In genomic region chr14:117810321-117811270, GRCm38 (mm10) we compare ENCODE assay signal across 17 mouse cellular contexts.
DNase-seq lines count a peak whose midpoint lies in the region; ATAC-seq lines count a peak whose summit lies in the region.
"Had no signal": no experiment of that assay in that cellular context is flagged by ENCODE, and none has a peak within 500 bp of the region (broad histone marks: within the 10 kb centered on the region; RNA-seq: fewer than 3 reads in every experiment).

No protein-coding gene starts in this region.

- ATAC-seq in midbrain, embryonic 15.5 days (replicated peaks) = peak; percentile 56; the same call in 1 of the 2 replicates
- no peak for ATAC-seq in midbrain, embryonic 11.5 days (ENCODE audit: low FRiP score)
- 0 out of 2 replicates have a peak, but pooled peaks have one; percentile 29 for ATAC-seq in embryonic facial prominence, embryonic 15.5 days (ENCODE audit: insufficient number of reproducible peaks, low FRiP score, low TSS enrichment, low read depth)
- peak; percentile 61 for ATAC-seq in neural tube, embryonic 15.5 days (ENCODE audit: low FRiP score)
- no peak for ATAC-seq in megakaryocyte-erythroid progenitor cell, adult 5-6 weeks (replicated peaks; ENCODE audit: low FRiP score, low TSS enrichment, poor library complexity, severe bottlenecking)
- ATAC-seq: inflammation-experienced regulatory T-cells, adult 6 months had no signal

- no peak overlapping the region for H3K4me2 ChIP-seq in midbrain, embryonic 15.5 days
- no peak overlapping the region for H3K4me2 ChIP-seq in midbrain, embryonic 11.5 days
- H3K4me2 ChIP-seq in embryonic facial prominence, embryonic 15.5 days (replicated peaks) = no peak overlapping the region
- H3K4me2 ChIP-seq in neural tube, embryonic 15.5 days = no peak overlapping the region
- H3K4me2 ChIP-seq: heart, embryonic 11.5 days; lung, embryonic 14.5 days had no signal

- H3K4me1 ChIP-seq in midbrain, embryonic 15.5 days = peaks cover 3% of the 10 kb centered on the region
- no peaks in the 10 kb centered on the region for H3K4me1 ChIP-seq in midbrain, embryonic 11.5 days (ENCODE audit: control insufficient read depth, insufficient read depth, low read length)
- H3K4me1 ChIP-seq in embryonic facial prominence, embryonic 15.5 days = peaks cover 8% of the 10 kb centered on the region; the same call in 1 of the 2 replicates
- peaks cover 21% of the 10 kb centered on the region for H3K4me1 ChIP-seq in neural tube, embryonic 15.5 days

- no peaks in the 10 kb centered on the region for H3K27me3 ChIP-seq in midbrain, embryonic 15.5 days (replicated peaks)
- H3K27me3 ChIP-seq in midbrain, embryonic 11.5 days (ENCODE audit: control insufficient read depth, insufficient read depth, low read length) = no peaks in the 10 kb centered on the region
- H3K27me3 ChIP-seq in embryonic facial prominence, embryonic 15.5 days = no peaks in the 10 kb centered on the region
- H3K27me3 ChIP-seq in neural tube, embryonic 15.5 days (replicated peaks) = no peaks in the 10 kb centered on the region

- 59% methylated on average over 15 of the region's 15 CpGs for WGBS in midbrain, embryonic 15.5 days
- 84% methylated on average over 15 of the region's 15 CpGs for WGBS in midbrain, embryonic 11.5 days
- 55% methylated on average over 15 of the region's 15 CpGs for WGBS in embryonic facial prominence, embryonic 15.5 days
- WGBS in neural tube, embryonic 15.5 days = 50% methylated on average over 15 of the region's 15 CpGs

- no peaks in the 10 kb centered on the region for H3K36me3 ChIP-seq in midbrain, embryonic 15.5 days (replicated peaks)
- H3K36me3 ChIP-seq in midbrain, embryonic 11.5 days (ENCODE audit: control insufficient read depth, insufficient read depth, low read length) = no peaks in the 10 kb centered on the region
- no peaks in the 10 kb centered on the region for H3K36me3 ChIP-seq in embryonic facial prominence, embryonic 15.5 days
- H3K36me3 ChIP-seq in neural tube, embryonic 15.5 days = no peaks in the 10 kb centered on the region

- DNase-seq in heart, adult 11 months = peak; percentile 84
- DNase-seq in heart, postnatal 36 days = no peak
- no peak for DNase-seq in midbrain, embryonic 11.5 days (ENCODE audit: low spot score, missing footprints)
- no peak for DNase-seq in liver
- DNase-seq: adrenal gland, adult 2 months; cerebellum, adult 9-11 months; gastrocnemius, postnatal 25 days; right cerebral cortex, postnatal 14 days had no signal

- no peak overlapping the region for H3K9ac ChIP-seq in midbrain, embryonic 15.5 days
- no peak overlapping the region for H3K9ac ChIP-seq in midbrain, embryonic 11.5 days (ENCODE audit: low read length)
- H3K9ac ChIP-seq in embryonic facial prominence, embryonic 15.5 days = no peak overlapping the region
- no peak overlapping the region for H3K9ac ChIP-seq in neural tube, embryonic 15.5 days (replicated peaks)
- H3K9ac ChIP-seq: lung, embryonic 14.5 days had no signal

- H3K9me3 ChIP-seq in midbrain, embryonic 15.5 days = no peaks in the 10 kb centered on the region
- H3K9me3 ChIP-seq in midbrain, embryonic 11.5 days (ENCODE audit: control insufficient read depth, low read length) = no peaks in the 10 kb centered on the region
- H3K9me3 ChIP-seq in embryonic facial prominence, embryonic 15.5 days (replicated peaks) = no peaks in the 10 kb centered on the region
- no peaks in the 10 kb centered on the region for H3K9me3 ChIP-seq in neural tube, embryonic 15.5 days (replicated peaks)

- H3K4me3 ChIP-seq in midbrain, embryonic 15.5 days = no peak overlapping the region
- H3K4me3 ChIP-seq in midbrain, embryonic 11.5 days (ENCODE audit: low read depth, low read length) = no peak overlapping the region
- no peak overlapping the region for H3K4me3 ChIP-seq in embryonic facial prominence, embryonic 15.5 days (replicated peaks)
- no peak overlapping the region for H3K4me3 ChIP-seq in neural tube, embryonic 15.5 days (replicated peaks)
- H3K4me3 ChIP-seq: myocyte had no signal

- intact Hi-C loops in heart, postnatal 36 days (cut with DNase I) = no loop called here

- no peak overlapping the region for H3K27ac ChIP-seq in midbrain, embryonic 15.5 days
- no peak overlapping the region for H3K27ac ChIP-seq in midbrain, embryonic 11.5 days (ENCODE audit: low read depth, low read length)
- H3K27ac ChIP-seq in embryonic facial prominence, embryonic 15.5 days (replicated peaks) = no peak overlapping the region
- no peak overlapping the region for H3K27ac ChIP-seq in neural tube, embryonic 15.5 days (replicated peaks)
- H3K27ac ChIP-seq: kidney, postnatal 0 days had no signal

Comparison
In these comparisons a context has a peak if more than half of its experiments do, and no peak if none do; other contexts are left out.
1. ATAC-seq: peak in midbrain, embryonic 15.5 days (single experiment), embryonic facial prominence, embryonic 15.5 days (single experiment) and neural tube, embryonic 15.5 days (single experiment); none in midbrain, embryonic 11.5 days (single experiment) and megakaryocyte-erythroid progenitor cell, adult 5-6 weeks (single experiment).